Mouse (Mus musculus): ENCODE measurements at regions not wholly inside any gene's neighbourhood (a gene's known extent, or its start where the extent isn't known, plus 50 kb on each side); places are given as distances from the start of the nearest gene placed in this dataset.

- no peak for DNase-seq (ENCODE audit: low spot score)
These were observed 372.2 kb downstream of the Cbln4 start for GRCm38 (mm10) chr2:171670945-171671547.

- no peak for DNase-seq (ENCODE audit: low spot score)
These were observed 374.2 kb downstream of the Cbln4 start for GRCm38 (mm10) chr2:171668791-171669645.

- DNase-seq (ENCODE audit: low spot score): no peak
These were observed 380.7 kb downstream of the Cbln4 start for GRCm38 (mm10) chr2:171662571-171662970.

- no peak for DNase-seq (ENCODE audit: low spot score)
These were observed 381.3 kb downstream of the Cbln4 start for GRCm38 (mm10) chr2:171661896-171662511.

- DNase-seq (ENCODE audit: low spot score): no peak
These were observed 386.1 kb downstream of the Cbln4 start for GRCm38 (mm10) chr2:171657125-171657524.

- no peak for DNase-seq (ENCODE audit: low spot score)
These were observed 401.5 kb downstream of the Cbln4 start for GRCm38 (mm10) chr2:171641730-171642129.

GRCm38 (mm10) chr2:171640478-171640877, 402.8 kb downstream of the Cbln4 start:
- DNase-seq (ENCODE audit: low spot score): no peak

- DNase-seq (ENCODE audit: low spot score): no peak
These were observed 404.3 kb downstream of the Cbln4 start for GRCm38 (mm10) chr2:171638931-171639330.

GRCm38 (mm10) chr2:171636837-171637236, 406.4 kb downstream of the Cbln4 start:
- no peak for DNase-seq (ENCODE audit: low spot score)

- DNase-seq (ENCODE audit: low spot score): no peak
These were observed 409.7 kb downstream of the Cbln4 start for GRCm38 (mm10) chr2:171633355-171634097.

GRCm38 (mm10) chr2:171630101-171630715, 413.1 kb downstream of the Cbln4 start:
- DNase-seq (ENCODE audit: low spot score): no peak

GRCm38 (mm10) chr2:171628182-171628850, 414.9 kb downstream of the Cbln4 start:
- no peak for DNase-seq (ENCODE audit: low spot score)

GRCm38 (mm10) chr2:171620668-171621067, 422.6 kb downstream of the Cbln4 start:
- DNase-seq (ENCODE audit: low spot score): no peak

- no peak for DNase-seq (ENCODE audit: low spot score)
These were observed 423.0 kb downstream of the Cbln4 start for GRCm38 (mm10) chr2:171620253-171620652.

- DNase-seq (ENCODE audit: low spot score): no peak
These were observed 424.5 kb downstream of the Cbln4 start for GRCm38 (mm10) chr2:171618771-171619170.

- no peak for DNase-seq (ENCODE audit: low spot score)
These were observed 424.9 kb downstream of the Cbln4 start for GRCm38 (mm10) chr2:171618333-171618732.

GRCm38 (mm10) chr2:171615462-171615861, 427.8 kb downstream of the Cbln4 start:
- no peak for DNase-seq (ENCODE audit: low spot score)

- DNase-seq (ENCODE audit: low spot score): no peak
These were observed 438.2 kb downstream of the Cbln4 start for GRCm38 (mm10) chr2:171605064-171605463.

GRCm38 (mm10) chr2:171595240-171595639, 448.0 kb downstream of the Cbln4 start:
- no peak for DNase-seq (ENCODE audit: low spot score)

GRCm38 (mm10) chr2:171593884-171594283, 449.4 kb downstream of the Cbln4 start:
- DNase-seq (ENCODE audit: low spot score): no peak

- DNase-seq (ENCODE audit: low spot score): no peak
These were observed 451.0 kb downstream of the Cbln4 start for GRCm38 (mm10) chr2:171592315-171592714.
